In the genomic region with DNA sequence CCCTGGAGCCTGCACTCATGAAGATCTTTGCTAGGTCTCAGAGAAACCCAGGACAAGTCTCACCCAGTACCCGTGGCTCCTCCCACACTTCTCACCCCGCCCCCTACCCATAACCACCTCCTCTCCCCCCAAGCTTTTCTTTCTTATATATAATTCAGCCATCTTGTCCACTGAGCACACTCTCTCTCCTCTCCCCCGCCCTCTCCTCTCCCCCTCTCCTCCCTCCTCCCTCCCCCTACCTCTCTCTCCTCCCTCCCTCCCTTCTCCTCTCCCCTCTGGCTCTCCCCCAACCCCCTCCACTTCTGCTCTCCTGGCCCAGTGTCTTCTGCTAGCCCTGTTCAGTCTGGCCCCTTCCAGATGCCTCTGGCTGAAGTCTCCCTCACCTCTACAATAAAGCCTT, we compare ENCODE assay signal across 29 mouse cellular contexts. TPM values are rescaled to one million over a fixed set of nuclear protein-coding genes. Genes with fewer than 3 reads are reported as not detected.
DNase-seq lines count a peak whose midpoint lies in the region; ATAC-seq and TF ChIP-seq lines count a peak whose summit lies in the region.
"Had no signal": no experiment of that assay in that cellular context is flagged by ENCODE, and none has a peak within 500 bp of the region (broad histone marks: within the 10 kb centered on the region; RNA-seq: fewer than 3 reads in every experiment).

No protein-coding gene starts in this region.

- no peak overlapping the region for H3K27ac ChIP-seq in kidney, adult 2 months (ENCODE audit: insufficient read depth, low read depth, low read length)
- H3K27ac ChIP-seq: forebrain, embryonic 13.5 days; hindbrain, embryonic 14.5 days; limb, embryonic 12.5 days; lung, embryonic 15.5 days; midbrain, embryonic 12.5 days had no signal

- 63% methylated on average over 3 of the region's 3 CpGs for WGBS in kidney, adult 2 months

- no peaks in the 10 kb centered on the region for H3K4me1 ChIP-seq in kidney, adult 2 months (ENCODE audit: control insufficient read depth, insufficient read depth, low read length)
- H3K4me1 ChIP-seq: forebrain, embryonic 13.5 days; limb, embryonic 12.5 days; lung, embryonic 15.5 days; midbrain, embryonic 12.5 days had no signal

- peak; percentile 19 for DNase-seq in kidney, adult 2 months
- DNase-seq in kidney, adult 18-20 months = no peak
- peak; percentile 78 for DNase-seq in ZHBTc4 (ENCODE audit: low read depth, low spot score)
- no peak for DNase-seq in cerebellum, postnatal 4 days (ENCODE audit: low spot score in 2 of 2)
- DNase-seq in cerebellum, adult 9-10 months = no peak
- DNase-seq: adrenal gland, postnatal 14 days; cerebellum, adult 18-20 months; cerebellum, postnatal 14 days; gastrocnemius, postnatal 14 days; layer of hippocampus, adult 9-11 months; spleen, adult 18-20 months; thymus, postnatal 4 days had no signal

- 0 out of 2 replicates have a peak, but pooled peaks have one; percentile 9 for ATAC-seq in megakaryocyte-erythroid progenitor cell, adult 5-6 weeks (replicated peaks; ENCODE audit: low FRiP score, low TSS enrichment, poor library complexity, severe bottlenecking)
- no peak for ATAC-seq in megakaryocyte progenitor cell, adult 5-6 weeks (replicated peaks; ENCODE audit: poor library complexity)
- ATAC-seq: forebrain, embryonic 13.5 days; intestine, postnatal 0 days had no signal

- no peak for TF ChIP-seq CTCF in kidney, adult 2 months (conservative IDR thresholded peaks at IDR 0.05; ENCODE audit: insufficient read depth, insufficient read length, low read depth, low read length)

- no peaks in the 10 kb centered on the region; the same call in 1 of the 2 replicates for H3K36me3 ChIP-seq in kidney, adult 2 months (ENCODE audit: control insufficient read depth, insufficient read depth, low read length)

- no peak overlapping the region for H3K4me3 ChIP-seq in kidney, adult 2 months (ENCODE audit: insufficient read depth, low read depth, low read length)
- H3K4me3 ChIP-seq: forebrain, embryonic 13.5 days; limb, embryonic 12.5 days; lung, embryonic 15.5 days; midbrain, embryonic 12.5 days had no signal

- no peak for TF ChIP-seq POLR2A in kidney, adult 2 months (IDR thresholded peaks at IDR 0.05; ENCODE audit: low read depth, low read length)

- H3K27me3 ChIP-seq in kidney, adult 2 months (replicated peaks; ENCODE audit: control insufficient read depth, insufficient read depth, low read length) = no peaks in the 10 kb centered on the region
- H3K27me3 ChIP-seq: forebrain, embryonic 13.5 days; limb, embryonic 12.5 days; lung, embryonic 15.5 days; midbrain, embryonic 12.5 days had no signal

RNA-seq across cellular contexts. Expression of a gene that starts 26.8 kb away (rescaled TPM):
- polyA plus RNA-seq in kidney, adult 2 months (2012; rRNA removed) = 0.58 TPM in 1 of 2 replicates, not detected in the other
- not detected in 2 replicates for total RNA-seq in megakaryocyte-erythroid progenitor cell, adult 5-6 weeks (2014; fragmentation: Nextera tagmentation)
- total RNA-seq in megakaryocyte-erythroid progenitor cell, adult 5-6 weeks (2017) = not detected in 2 replicates
- not detected in 2 replicates for total RNA-seq in megakaryocyte progenitor cell, adult 5-6 weeks (2015)
- not detected in 2 replicates for total RNA-seq in megakaryocyte progenitor cell, adult 5-6 weeks (2017)
- total RNA-seq: gastrocnemius, postnatal 14 days; granulocyte monocyte progenitor cell, adult 5-6 weeks; hematopoietic stem cell, adult 5-6 weeks; megakaryocyte, adult 5-6 weeks; monocyte, adult 5-6 weeks had no signal
- polyA plus RNA-seq: embryonic facial prominence, embryonic 11.5 days; forebrain, embryonic 13.5 days; G1E; heart, embryonic 11.5 days; heart, postnatal 0 days; limb, embryonic 12.5 days; liver, embryonic 11.5 days; midbrain, embryonic 12.5 days had no signal

RNA-seq across cellular contexts. Expression of a gene that starts 48.0 kb away (rescaled TPM):
- 38.8 and 52.7 TPM in 2 replicates for polyA plus RNA-seq in kidney, adult 2 months (2012; rRNA removed)
- total RNA-seq in megakaryocyte-erythroid progenitor cell, adult 5-6 weeks (2014; fragmentation: Nextera tagmentation) = 1.9 and 10.3 TPM in 2 replicates
- 1.5 and 1.7 TPM in 2 replicates for total RNA-seq in megakaryocyte-erythroid progenitor cell, adult 5-6 weeks (2017)
- 0.15 and 0.49 TPM in 2 replicates for total RNA-seq in megakaryocyte progenitor cell, adult 5-6 weeks (2015)
- 0.21 TPM in 1 of 2 replicates, not detected in the other for total RNA-seq in megakaryocyte progenitor cell, adult 5-6 weeks (2017)
- total RNA-seq: granulocyte monocyte progenitor cell, adult 5-6 weeks had no signal

Comparison
In these comparisons a context has a peak if more than half of its experiments do, and no peak if none do; other contexts are left out.
1. DNase-seq: peak in kidney, adult 2 months (single experiment) and ZHBTc4 (single experiment); none in kidney, adult 18-20 months (single experiment), cerebellum, postnatal 4 days (0 of 2) and cerebellum, adult 9-10 months (single experiment).